Mouse (Mus musculus) kidney, adult 2 months (tissue): ENCODE measurements around the gene Map2k1. TPM values are rescaled to one million over a fixed set of nuclear protein-coding genes. Genes with fewer than 3 reads are reported as not detected.
A peak's percentile ranks its signal among the peaks of the same experiment; 100 is the strongest.

Experiments
- DNase-seq: peaks from one replicate; pipeline ENCODE4 v3.0.0; 2021
- H3K27ac ChIP-seq: fragments of 200-500 bp; 2 replicates; pipeline ENCODE4 v1.5.1; 2012; ENCODE audit warnings: low read depth, low read length, control low read depth, inconsistent platforms; ENCODE audit not compliant: insufficient read depth
- H3K27me3 ChIP-seq: fragments of 200-500 bp; replicated peaks from 2 replicates; pipeline ENCODE4 v1.6.1; 2012; ENCODE audit warnings: mild to moderate bottlenecking, moderate library complexity, low read length, inconsistent platforms; ENCODE audit not compliant: control insufficient read depth, insufficient read depth
- H3K36me3 ChIP-seq: fragments of 200-500 bp; 2 replicates; pipeline ENCODE4 v1.6.1; 2012; ENCODE audit warnings: mild to moderate bottlenecking, moderate library complexity, low read length, inconsistent platforms; ENCODE audit not compliant: control insufficient read depth, insufficient read depth
- H3K4me1 ChIP-seq: fragments of 200-500 bp; 2 replicates; pipeline ENCODE4 v1.6.1; 2011; ENCODE audit warnings: low read length; ENCODE audit not compliant: control insufficient read depth, insufficient read depth
- H3K4me3 ChIP-seq: fragments of 200-500 bp; 2 replicates; pipeline ENCODE4 v1.5.1; 2011; ENCODE audit warnings: mild to moderate bottlenecking, low read depth, low read length, control low read depth; ENCODE audit not compliant: insufficient read depth
- CTCF ChIP-seq: fragments of 200-500 bp; conservative IDR thresholded peaks from 2 replicates; pipeline ENCODE4 v1.5.1; 2011; ENCODE audit warnings: low read depth, mild to moderate bottlenecking, control low read depth, low read length, moderate library complexity, mixed read lengths; ENCODE audit not compliant: insufficient read depth, insufficient read length
- POLR2A ChIP-seq: fragments of 200-500 bp; IDR thresholded peaks from one replicate; pipeline ENCODE4 v1.6.1; 2011; ENCODE audit warnings: low read depth, low read length, control low read depth
- WGBS: fragments of 180-500 bp; shearing (Covaris S2); methylation state at CpG from one replicate; pipeline ENCODE4 v1.1.7; 2018; 5-methylcytosine and 5-hydroxymethylcytosine counted together
- polyA plus RNA-seq: library from polyadenylated mRNA; depleted of rRNA; stranded (reverse); fragments of >200 nt; gene quantifications from 2 replicates; pipeline ENCODE4 v1.2.3, GENCODE M21; 2012

The Map2k1 gene
- polyA plus RNA-seq, 1 experiment = 46.3 TPM

DNA sequence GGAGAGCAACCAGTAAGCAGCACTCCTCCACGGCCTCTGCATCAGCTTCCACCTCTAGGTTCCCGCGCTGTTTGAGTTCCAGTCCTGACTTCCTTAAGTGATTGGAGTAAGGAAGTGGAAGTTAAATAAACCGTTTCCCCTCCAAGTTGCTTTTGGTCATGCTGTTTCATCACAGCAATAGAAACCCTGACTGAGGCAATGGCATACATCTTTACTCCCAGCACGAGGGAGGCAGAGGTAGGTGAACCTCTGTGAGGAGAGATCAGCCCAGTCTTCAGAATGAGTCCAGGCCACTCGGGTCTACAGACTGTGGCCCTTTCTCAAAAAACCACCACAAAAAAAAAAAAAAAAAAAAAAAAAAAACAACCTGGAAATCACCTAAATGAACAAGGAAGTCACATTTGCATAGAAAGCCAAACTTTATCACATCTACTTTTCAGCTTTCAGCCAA lies 11.0 kb downstream of the Map2k1 start:
- peak overlapping the region; percentile 35; the same call in 1 of the 2 replicates for H3K27ac ChIP-seq
- H3K4me1 ChIP-seq = peaks cover 22% of the 10 kb centered on the region
- 45% methylated on average over 6 of the region's 6 CpGs for WGBS

GRCm38 (mm10) chr9:64240681-64241080 lies 12.8 kb downstream of the Map2k1 start:
- Histone ChIP-seq H3K36me3 (no peaks in the 10 kb centered on the region), H3K4me1 (peaks cover 22% of the 10 kb centered on the region), H3K27ac (no peak overlapping the region), H3K27me3 (no peaks in the 10 kb centered on the region), H3K4me3 (no peak overlapping the region)
- DNase-seq = peak; percentile 34
- 30% methylated on average over 8 of the region's 8 CpGs for WGBS
- no peak for TF ChIP-seq POLR2A
- no peak for TF ChIP-seq CTCF

More for the DNA sequence above, 11.0 kb downstream of the Map2k1 start:
- Histone ChIP-seq H3K36me3 (no peaks in the 10 kb centered on the region), H3K4me3 (no peak overlapping the region), H3K27me3 (no peaks in the 10 kb centered on the region)
- peak; percentile 19 for DNase-seq
- TF ChIP-seq CTCF (no peak), POLR2A (no peak)

- no peak overlapping the region for H3K4me3 ChIP-seq
- no peak for TF ChIP-seq POLR2A
- TF ChIP-seq CTCF = no peak
- H3K27me3 ChIP-seq = no peaks in the 10 kb centered on the region
- no peaks in the 10 kb centered on the region for H3K36me3 ChIP-seq
- no peak overlapping the region for H3K27ac ChIP-seq
- peaks cover 26% of the 10 kb centered on the region for H3K4me1 ChIP-seq
- DNase-seq = peak; percentile 69
- 14% methylated on average over 2 of the region's 2 CpGs for WGBS
Measured at GRCm38 (mm10) chr9:64240116-64240515, 13.3 kb downstream of the Map2k1 start.

GRCm38 (mm10) chr9:64236056-64236455 lies 17.4 kb downstream of the Map2k1 start:
- Histone ChIP-seq H3K36me3 (no peaks in the 10 kb centered on the region), H3K27ac (no peak overlapping the region), H3K27me3 (no peaks in the 10 kb centered on the region), H3K4me1 (peaks cover 33% of the 10 kb centered on the region), H3K4me3 (no peak overlapping the region)
- no peak for TF ChIP-seq CTCF
- TF ChIP-seq POLR2A = no peak
- DNase-seq = no peak
- 99% methylated on average over 7 of the region's 7 CpGs for WGBS

GRCm38 (mm10) chr9:64234768-64235435 lies 18.5 kb downstream of the Map2k1 start, which contains the start of gene Uchl4:
TSS of gene Uchl4 (plus strand) at chr9:64235201.
- 40% methylated on average over 8 of the region's 8 CpGs for WGBS
- no peak for TF ChIP-seq CTCF
- no peak for TF ChIP-seq POLR2A
- Histone ChIP-seq H3K4me3 (no peak within 1 kb of the TSS), H3K27me3 (no peaks in the 10 kb centered on the region), H3K4me1 (peaks cover 27% of the 10 kb centered on the region), H3K36me3 (no peaks in the 10 kb centered on the region), H3K27ac (peak within 1 kb of the TSS; percentile 78)
- peak; percentile 81 for DNase-seq

DNA sequence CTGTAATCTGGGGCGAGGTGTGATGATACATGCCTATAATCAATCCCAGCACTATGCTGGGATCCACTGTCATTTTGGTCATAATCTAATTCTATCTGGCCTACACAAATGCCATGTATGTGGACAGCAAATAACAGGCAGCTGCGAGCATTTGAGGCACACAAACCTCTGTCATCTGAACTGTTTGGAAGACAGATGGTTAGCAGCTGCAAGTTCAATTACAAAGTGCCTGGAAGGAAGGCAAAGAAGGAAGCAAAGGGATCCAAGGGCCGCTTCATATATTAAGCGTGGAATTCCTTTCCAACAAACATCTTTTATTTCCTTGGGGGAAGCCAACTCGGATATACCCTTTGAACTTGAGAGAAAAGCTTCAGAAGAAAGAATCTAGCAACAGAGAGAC lies 19.8 kb downstream of the Map2k1 start:
- peak; percentile 32 for DNase-seq
- Histone ChIP-seq H3K27ac (peak overlapping the region; percentile 78), H3K4me3 (no peak overlapping the region)

DNA sequence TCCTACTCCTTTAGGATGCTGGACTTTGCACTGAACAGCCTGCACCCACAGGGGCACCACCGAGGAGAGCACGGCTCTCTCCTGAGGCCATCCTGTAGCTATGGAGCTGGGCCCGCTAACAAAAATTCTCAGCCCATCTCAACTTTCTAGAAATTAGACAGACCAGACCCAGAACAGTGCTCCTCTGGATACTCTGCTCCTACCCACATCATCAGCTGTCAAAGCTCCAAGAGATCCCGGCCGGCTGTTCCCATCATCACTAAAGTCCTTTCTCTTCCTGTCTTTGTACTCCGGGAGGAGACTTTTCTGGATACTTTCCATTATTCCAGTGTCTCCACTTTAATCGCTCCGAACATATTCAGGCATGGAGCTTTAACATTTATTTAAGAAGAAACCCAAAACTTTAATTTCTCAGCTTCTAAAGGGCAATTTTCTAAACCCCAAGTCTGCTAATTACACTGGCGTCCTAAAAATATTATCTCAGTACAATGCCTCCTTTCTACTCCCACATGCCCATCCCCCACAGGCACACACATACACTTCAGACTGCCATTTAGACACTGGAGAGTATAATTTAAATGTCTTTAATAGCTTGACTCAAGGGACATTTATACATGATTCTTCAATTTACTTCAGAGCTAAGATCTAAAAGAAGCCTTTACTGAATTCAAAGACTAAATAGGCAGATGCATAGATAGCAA lies 21.0 kb downstream of the Map2k1 start:
- WGBS = 52% methylated on average over 9 of the region's 9 CpGs
- DNase-seq = peak; percentile 51

More for the DNA sequence above, 19.8 kb downstream of the Map2k1 start:
- WGBS = 58% methylated on average over 5 of the region's 5 CpGs
- peaks cover 26% of the 10 kb centered on the region for H3K4me1 ChIP-seq
- TF ChIP-seq POLR2A = no peak
- no peak for TF ChIP-seq CTCF
- no peaks in the 10 kb centered on the region for H3K36me3 ChIP-seq
- no peaks in the 10 kb centered on the region for H3K27me3 ChIP-seq

More for the DNA sequence above, 21.0 kb downstream of the Map2k1 start:
- Histone ChIP-seq H3K27me3 (no peaks in the 10 kb centered on the region), H3K4me1 (peaks cover 26% of the 10 kb centered on the region), H3K36me3 (no peaks in the 10 kb centered on the region), H3K27ac (peak overlapping the region; percentile 18; the same call in 1 of the 2 replicates), H3K4me3 (no peak overlapping the region)
- no peak for TF ChIP-seq POLR2A
- no peak for TF ChIP-seq CTCF
